Mouse (Mus musculus) spleen, adult 2 months (tissue): ENCODE data around the gene Ctc1.

Source experiments
- CTCF ChIP-seq: fragments of 200-500 bp; IDR thresholded peaks from 2 replicates; pipeline ENCODE4 v1.5.1; 2011; ENCODE audit warnings: mild to moderate bottlenecking, inconsistent platforms; ENCODE audit not compliant: insufficient read depth, insufficient read length, insufficient replicate concordance; ENCODE audit errors: extremely low read depth
- POLR2A ChIP-seq: fragments of 200-500 bp; IDR thresholded peaks from 2 replicates; pipeline ENCODE4 v1.6.1; 2011; ENCODE audit warnings: low read depth, low read length, inconsistent platforms

DNA sequence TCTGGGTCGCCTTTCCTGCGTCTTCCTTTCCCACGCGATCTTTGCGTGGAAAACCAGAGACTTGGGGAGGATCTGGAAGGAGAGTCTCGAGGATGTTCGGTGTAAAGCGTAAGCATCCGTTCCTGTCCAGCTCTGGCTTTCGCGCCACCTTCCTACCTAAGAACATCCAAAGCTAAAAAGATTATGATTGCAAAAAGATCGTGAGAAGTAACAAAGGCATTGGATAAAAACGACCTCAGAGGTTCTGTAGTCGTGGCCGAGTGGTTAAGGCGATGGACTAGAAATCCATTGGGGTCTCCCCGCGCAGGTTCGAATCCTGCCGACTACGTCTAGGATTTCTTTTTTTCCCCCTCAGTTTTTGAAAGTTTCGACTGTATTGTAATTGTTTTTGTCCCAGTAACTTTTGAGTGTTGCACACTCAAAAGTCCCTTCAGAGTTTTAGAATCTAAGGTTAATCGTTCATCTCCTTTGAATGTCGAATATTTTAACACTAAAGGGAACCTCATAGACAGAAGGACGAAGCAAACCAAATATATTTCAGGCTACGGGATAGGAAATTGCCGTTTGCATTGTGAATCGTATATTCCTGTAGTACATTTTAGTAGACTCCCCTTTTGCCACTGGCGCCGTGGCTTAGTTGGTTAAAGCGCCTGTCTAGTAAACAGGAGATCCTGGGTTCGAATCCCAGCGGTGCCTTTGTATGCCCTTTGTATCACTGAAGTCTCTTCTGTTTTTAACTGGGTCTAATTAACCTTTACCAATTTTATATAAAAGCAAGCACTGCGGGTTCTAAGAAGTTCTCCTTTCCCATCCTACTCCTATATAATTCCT, 21.7 kb downstream of the Ctc1 start:
- TF ChIP-seq CTCF (no peak), POLR2A (no peak)
